Mouse (Mus musculus) adrenal gland, postnatal 36 days (tissue): ENCODE results near the gene Patl2. TPM values are rescaled to one million over a fixed set of nuclear protein-coding genes. Genes with fewer than 3 reads are reported as not detected.
"Not testable (repeated sequence)": the region's sequence is repeated elsewhere in the genome, so short reads cannot be mapped to it uniquely, and the experiment has no call there.

Experiments
- DNase-seq, 2 experiments: peaks; one replicate each; pipeline ENCODE4 v3.0.0; 2021; ENCODE audit warnings: mixed read lengths in 1 of 2
- total RNA-seq, 2 experiments: library from RNA; stranded (reverse); gene quantifications; 2 replicates each; pipeline ENCODE4 v1.2.3; 2021

Patl2 gene
- total RNA-seq, 2 experiments from 2014 or later: not detected

DNA sequence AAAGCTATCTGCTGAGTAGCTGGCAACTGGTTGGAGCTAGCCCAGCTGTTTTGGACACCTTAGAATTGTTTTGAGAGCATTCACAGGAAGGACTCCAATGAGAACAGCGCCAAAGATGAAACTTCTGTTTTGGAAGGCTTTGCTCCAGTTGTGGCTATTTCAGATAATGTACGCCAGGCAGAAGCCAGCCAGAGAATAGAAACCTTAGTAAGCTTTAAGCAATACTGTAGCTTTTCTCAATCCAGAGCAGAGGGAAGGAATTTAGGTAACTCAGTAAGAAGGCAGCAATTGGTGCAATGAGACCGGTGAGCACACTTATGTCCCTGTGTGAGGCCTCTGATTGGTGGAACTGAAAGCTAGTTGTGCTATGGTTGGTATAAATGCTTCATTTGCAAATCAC, 42.9 kb downstream of the Patl2 start:
- DNase-seq: no peak

- no peak for DNase-seq
Measured at GRCm38 (mm10) chr2:122141332-122141967, 44.5 kb downstream of the Patl2 start.

- no peak for DNase-seq
Measured at GRCm38 (mm10) chr2:122140815-122141214, 45.2 kb downstream of the Patl2 start.

GRCm38 (mm10) chr2:122137839-122138465, 48.0 kb downstream of the Patl2 start:
- no peak for DNase-seq

- no peak for DNase-seq
Measured at GRCm38 (mm10) chr2:122132618-122133017, 53.4 kb downstream of the Patl2 start.

DNA sequence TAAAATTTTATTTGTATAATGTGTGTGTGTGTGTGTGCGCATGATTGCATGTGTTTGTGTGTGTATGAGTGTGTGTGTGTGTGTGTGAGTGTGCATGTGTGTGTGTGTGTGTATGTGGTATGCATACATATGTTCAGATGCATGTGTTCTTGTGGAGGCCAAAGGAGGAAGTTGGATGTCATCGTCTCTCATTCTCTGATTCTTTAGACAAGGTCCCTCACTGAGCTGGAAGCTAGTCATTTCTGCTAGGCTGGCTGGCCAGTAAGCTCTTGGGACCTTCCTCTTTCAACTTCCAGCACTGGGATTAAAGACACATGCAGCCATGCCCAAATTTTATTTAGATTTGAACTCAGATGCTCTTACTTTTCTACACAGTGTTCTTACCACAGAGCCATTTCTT, 53.9 kb downstream of the Patl2 start:
- DNase-seq: no peak

DNA sequence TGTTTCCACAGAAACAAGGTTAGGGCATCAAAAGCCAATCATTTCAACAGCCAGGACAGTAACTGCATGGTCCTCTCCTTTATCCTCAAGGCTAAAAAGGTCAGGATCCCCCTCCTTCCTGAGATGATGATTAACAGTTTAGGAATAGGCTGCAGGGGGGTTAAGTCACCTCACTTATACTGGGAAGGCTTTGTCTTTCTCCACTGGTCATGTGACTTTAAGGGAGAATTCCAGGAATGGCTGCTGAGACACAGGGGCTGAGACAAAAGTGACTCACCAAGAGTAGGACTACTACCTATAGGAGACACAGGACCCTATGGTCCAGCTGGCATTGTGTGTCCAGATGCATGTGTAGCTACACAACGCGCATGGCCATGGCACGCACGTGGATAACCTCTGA, 58.4 kb downstream of the Patl2 start:
- DNase-seq: no peak

DNA sequence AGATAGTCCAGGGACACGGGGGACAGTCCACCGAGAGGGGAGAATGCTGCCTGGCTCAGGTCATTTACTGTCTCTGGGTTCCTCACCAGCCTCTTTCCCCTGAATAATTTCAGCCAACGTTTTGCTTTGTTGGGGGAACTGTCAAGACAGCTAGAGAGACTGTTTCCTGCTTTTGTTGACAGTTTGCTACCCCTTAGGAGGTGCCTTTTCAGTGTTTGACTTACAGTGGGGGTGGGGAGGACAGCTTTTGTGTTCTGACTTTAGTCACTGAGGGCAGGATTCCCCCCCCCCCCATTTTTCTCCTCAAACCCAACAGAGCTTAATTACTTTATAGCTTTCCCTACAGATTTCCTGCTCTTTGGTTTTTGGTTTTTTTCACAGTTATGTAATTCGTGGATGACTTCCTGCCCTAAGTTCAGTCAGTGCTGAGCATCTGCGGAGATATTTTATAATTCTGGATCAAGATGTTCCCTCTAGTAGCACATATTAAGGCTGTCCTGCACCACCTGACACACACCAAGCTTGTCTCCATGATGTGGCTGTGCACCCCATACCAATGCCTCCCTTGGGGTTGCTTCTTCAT, 59.1 kb downstream of the Patl2 start:
- no peak for DNase-seq

GRCm38 (mm10) chr2:122125680-122126572, 60.1 kb downstream of the Patl2 start:
- no peak for DNase-seq

GRCm38 (mm10) chr2:122117961-122118958, 67.7 kb downstream of the Patl2 start, which contains the start of gene Spg11:
Gene Spg11 (minus strand): TSS chr2:122118386.
- DNase-seq: peak; percentile 99

DNA sequence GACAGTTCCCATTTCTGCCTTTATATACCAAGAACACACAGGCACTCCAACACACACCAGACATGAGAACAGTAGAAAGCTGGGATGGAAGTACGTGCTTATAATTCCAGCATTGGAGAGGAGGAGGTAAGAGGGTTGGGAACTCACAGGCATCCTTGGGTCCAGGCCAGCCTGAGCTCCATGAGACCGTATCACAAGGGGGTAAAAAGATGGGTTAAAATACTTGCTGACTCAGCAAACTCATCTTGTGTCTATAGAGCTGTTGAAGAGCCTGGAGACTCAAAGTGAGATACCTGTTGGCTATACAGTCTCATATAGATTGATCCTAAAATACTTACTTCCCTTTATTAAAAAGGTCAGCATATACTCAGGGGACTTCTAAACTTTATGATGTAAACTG, 69.1 kb downstream of the Patl2 start:
- DNase-seq: no peak

GRCm38 (mm10) chr2:122109714-122110113, 76.3 kb downstream of the Patl2 start:
- no peak for DNase-seq

GRCm38 (mm10) chr2:122108101-122108500, 77.9 kb downstream of the Patl2 start:
- DNase-seq: no peak

DNA sequence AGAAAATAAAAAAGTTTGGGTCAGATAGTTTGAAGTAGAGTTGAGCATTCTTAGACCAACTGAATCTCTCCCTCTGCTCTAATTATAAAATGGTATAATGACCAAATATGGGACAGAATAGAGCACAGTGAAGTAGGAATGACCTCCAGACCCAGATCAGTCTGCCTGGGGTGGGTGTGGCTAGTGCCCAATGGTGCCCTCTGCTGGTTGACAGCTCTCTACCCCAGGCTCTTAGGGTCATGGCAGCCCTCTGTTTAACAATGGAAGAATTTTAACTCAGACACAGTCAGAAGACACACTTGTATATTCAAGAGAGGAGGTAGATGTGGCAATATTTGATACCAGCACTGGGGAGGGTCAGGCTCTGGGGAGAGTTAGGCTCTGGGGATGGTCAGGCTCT, 83.9 kb downstream of the Patl2 start:
- peak; percentile 46 to 63 for DNase-seq

GRCm38 (mm10) chr2:122097686-122098085, 88.3 kb downstream of the Patl2 start:
- DNase-seq: not testable (repeated sequence)

DNA sequence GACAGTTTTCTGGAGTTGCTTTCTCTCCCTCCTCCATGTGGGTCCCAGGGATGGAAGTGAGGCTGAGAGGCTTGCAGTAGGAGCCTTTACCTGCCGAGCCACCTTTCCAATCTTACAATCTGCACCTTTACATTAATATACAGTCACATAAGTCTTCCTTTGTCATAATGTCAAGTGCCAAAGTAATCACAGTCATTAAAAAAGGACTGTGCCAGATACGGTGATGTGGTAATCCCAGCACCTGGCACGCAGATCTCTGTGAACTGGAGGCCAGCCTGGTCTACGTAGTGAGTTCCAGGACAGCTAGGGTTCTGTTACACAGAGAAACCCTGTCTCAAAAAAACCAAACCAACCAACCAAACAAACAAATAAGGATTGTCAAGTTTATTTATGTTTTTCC, 92.1 kb downstream of the Patl2 start:
- no peak for DNase-seq

GRCm38 (mm10) chr2:122086446-122086845, 99.5 kb downstream of the Patl2 start:
- DNase-seq: no peak

DNA sequence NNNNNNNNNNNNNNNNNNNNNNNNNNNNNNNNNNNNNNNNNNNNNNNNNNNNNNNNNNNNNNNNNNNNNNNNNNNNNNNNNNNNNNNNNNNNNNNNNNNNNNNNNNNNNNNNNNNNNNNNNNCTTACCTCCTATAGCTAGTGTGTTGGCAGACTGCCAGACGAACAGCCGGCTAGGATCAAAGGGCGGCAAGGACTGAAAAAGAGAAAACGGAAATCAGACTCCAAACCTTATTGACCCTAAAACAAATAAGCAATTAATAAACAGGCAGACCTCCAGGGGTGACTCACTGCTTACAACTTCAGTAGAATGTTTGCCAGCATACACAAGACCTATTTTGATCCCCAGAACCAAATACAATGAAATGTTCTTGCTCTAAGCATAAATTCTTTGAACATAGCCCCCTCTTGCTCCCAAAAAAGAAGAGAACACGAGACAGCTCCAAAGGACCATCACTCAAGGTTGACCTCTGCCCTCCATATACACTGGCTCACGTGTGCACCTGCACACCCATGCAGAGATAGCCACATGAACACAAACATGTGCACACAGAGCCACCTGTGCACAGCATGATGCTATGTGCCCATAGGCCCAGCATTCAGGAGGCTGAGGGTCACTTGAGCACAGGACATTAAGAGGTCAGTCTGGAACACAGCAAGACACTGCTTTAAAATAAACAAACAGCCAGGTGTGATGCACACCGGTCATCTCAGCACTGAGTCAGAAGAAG, 104.1 kb downstream of the Patl2 start:
- DNase-seq: peak in 1 of 2 experiments; percentile 8
